Mouse (Mus musculus): ENCODE data around the gene Myh3.

GRCm38 (mm10) chr11:67114901-67115300, 36.8 kb downstream of the Myh3 start:
- no peak for TF ChIP-seq CTCF (IDR thresholded peaks at IDR 0.05; ENCODE audit: borderline replicate concordance, insufficient read depth, low read depth, low read length)
- TF ChIP-seq POLR2A (IDR thresholded peaks at IDR 0.05; ENCODE audit: borderline replicate concordance, insufficient read depth, low read length) = no peak

Measured in cerebellum, adult 2 months (tissue).